Comparison of ENCODE assay signal across 13 mouse cellular contexts in genomic region chr19:46959536-46959935, GRCm38 (mm10). TPM values are rescaled to one million over a fixed set of nuclear protein-coding genes. Genes with fewer than 3 reads are reported as not detected.
DNase-seq lines count a peak whose midpoint lies in the region; ATAC-seq and TF ChIP-seq lines count a peak whose summit lies in the region.
"Had no signal": no experiment of that assay in that cellular context is flagged by ENCODE, and none has a peak within 500 bp of the region (broad histone marks: within the 10 kb centered on the region; RNA-seq: fewer than 3 reads in every experiment).

No protein-coding gene starts in this region.

- H3K4me2 ChIP-seq in CH12.LX (ENCODE audit: insufficient read depth, low read depth, poor library complexity, severe bottlenecking): peak overlapping the region; percentile 97; the same call in 1 of the 2 replicates
- peak overlapping the region; percentile 82 for H3K4me2 ChIP-seq in liver, embryonic 12.5 days

- peaks cover 74% of the 10 kb centered on the region for H3K4me1 ChIP-seq in erythroblast, embryonic 14.5 days (ENCODE audit: control insufficient read depth)
- H3K4me1 ChIP-seq in CH12.LX (ENCODE audit: control insufficient read depth in 1 of 2, insufficient read depth in 2 of 2): peaks cover 3 to 42% of the 10 kb centered on the region in 2 experiments; a peak in 3 of 4 replicates
- peaks cover 67% of the 10 kb centered on the region for H3K4me1 ChIP-seq in liver, embryonic 12.5 days

- dilution Hi-C loops in CH12.LX (cut with MboI; ENCODE audit: extremely low pct_ligation_motif_present, extremely low pct_unique_long_range_greater_than_20kb, low sequenced_read_pairs): no loop called here

- TF ChIP-seq CTCF in left cerebral cortex, adult 2 months (IDR thresholded peaks at IDR 0.05): no peak
- TF ChIP-seq CTCF in CH12.LX (conservative IDR thresholded peaks at IDR 0.05 in 1 of 2, IDR thresholded peaks at IDR 0.05 in 1 of 2; ENCODE audit: low read depth in 2 of 2, low read length in 2 of 2): no peak

- H3K27me3 ChIP-seq in erythroblast, embryonic 14.5 days (ENCODE audit: control insufficient read depth): no peaks in the 10 kb centered on the region
- H3K27me3 ChIP-seq in CH12.LX (replicated peaks): no peaks in the 10 kb centered on the region
- no peaks in the 10 kb centered on the region for H3K27me3 ChIP-seq in liver, embryonic 12.5 days (replicated peaks)

- 77% methylated on average over 3 of the region's 3 CpGs for WGBS in liver, embryonic 12.5 days (ENCODE audit: insufficient replicate concordance)

- H3K27ac ChIP-seq in left cerebral cortex, adult 2 months: peak overlapping the region; percentile 96; the same call in 1 of the 2 replicates
- H3K27ac ChIP-seq in CH12.LX (ENCODE audit: insufficient read depth, low read depth): no peak overlapping the region
- peak overlapping the region; percentile 94 for H3K27ac ChIP-seq in liver, embryonic 12.5 days

- peaks cover 34% of the 10 kb centered on the region for H3K79me2 ChIP-seq in CH12.LX (replicated peaks; ENCODE audit: control insufficient read depth, extremely low read depth, insufficient read depth, poor library complexity, severe bottlenecking)

- peaks cover 44% of the 10 kb centered on the region for H3K36me3 ChIP-seq in erythroblast, embryonic 14.5 days (ENCODE audit: control insufficient read depth)
- H3K36me3 ChIP-seq in CH12.LX (replicated peaks in 1 of 2; ENCODE audit: control insufficient read depth in 1 of 2, insufficient read depth in 1 of 2, low read length in 1 of 2): peaks cover 0 to 26% of the 10 kb centered on the region in 2 experiments
- peaks cover 13% of the 10 kb centered on the region; the same call in 1 of the 2 replicates for H3K36me3 ChIP-seq in liver, embryonic 12.5 days

- no peak for TF ChIP-seq RAD21 in CH12.LX (IDR thresholded peaks at IDR 0.05; ENCODE audit: low read depth, low read length)

- H3K9ac ChIP-seq in CH12.LX (ENCODE audit: insufficient read depth, low read depth): 0 out of 2 replicates have a peak overlapping the region, but pooled peaks have one; percentile 97
- peak overlapping the region; percentile 88; the same call in 1 of the 2 replicates for H3K9ac ChIP-seq in liver, embryonic 12.5 days
- H3K9ac ChIP-seq: forebrain, postnatal 0 days had no signal

- TF ChIP-seq POLR2A in CH12.LX (IDR thresholded peaks at IDR 0.05; ENCODE audit: low read depth, low read length): no peak

- no peak for ATAC-seq in erythroblast, adult 5-6 weeks (replicated peaks; ENCODE audit: low FRiP score, poor library complexity, severe bottlenecking)
- no peak for ATAC-seq in liver, embryonic 12.5 days
- ATAC-seq: forebrain, postnatal 0 days had no signal

- peak overlapping the region; percentile 86 for H3K4me3 ChIP-seq in erythroblast, embryonic 14.5 days (replicated peaks)
- H3K4me3 ChIP-seq in left cerebral cortex, adult 2 months: no peak overlapping the region
- H3K4me3 ChIP-seq in CH12.LX (replicated peaks in 1 of 3; ENCODE audit: low read depth in 2 of 3, low read length in 2 of 3, poor library complexity in 1 of 3): peak overlapping the region in 1 of 3 experiments; percentile 84
- peak overlapping the region; percentile 88; the same call in 1 of the 2 replicates for H3K4me3 ChIP-seq in liver, embryonic 12.5 days

- in situ Hi-C loops in CH12.LX (cut with MboI; ENCODE audit: low pct_ligation_motif_present, low pct_unique_long_range_greater_than_20kb, low sequenced_read_pairs): no loop called here

- no peaks in the 10 kb centered on the region for H3K9me3 ChIP-seq in erythroblast, embryonic 14.5 days (ENCODE audit: control insufficient read depth, low read length)
- no peaks in the 10 kb centered on the region for H3K9me3 ChIP-seq in CH12.LX (replicated peaks; ENCODE audit: low read length)
- H3K9me3 ChIP-seq in liver, embryonic 12.5 days (replicated peaks): no peaks in the 10 kb centered on the region

- 0 out of 2 replicates have a peak, but pooled peaks have one; percentile 14 for TF ChIP-seq EP300 in CH12.LX (IDR thresholded peaks at IDR 0.05; ENCODE audit: low read length)

- DNase-seq in left cerebral cortex, adult 2 months (ENCODE audit: extremely low spot score in 1 of 2, low spot score in 2 of 2): no peak
- no peak for DNase-seq in left cerebral cortex, adult 9 months (ENCODE audit: low spot score in 2 of 2)
- DNase-seq in CH12.LX (ENCODE audit: extremely low read depth): no peak
- no peak for DNase-seq in layer of hippocampus, adult 8-10 months (ENCODE audit: low spot score in 2 of 2)
- no peak for DNase-seq in adrenal gland, postnatal 10 days
- DNase-seq: adrenal gland, adult 2 months; forebrain, postnatal 0 days; kidney, adult 2 months; thymus, postnatal 4 days had no signal

- intact Hi-C loops in left cerebral cortex, adult 2 months (cut with DNase I): no loop called here

TF ChIP-seq in CH12.LX, 34 proteins besides CTCF, POLR2A, EP300 and RAD21:
- TF ChIP-seq PAX5 (IDR thresholded peaks at IDR 0.05; ENCODE audit: low read length) (no peak), SIN3A (IDR thresholded peaks at IDR 0.05; ENCODE audit: low read length) (0 out of 2 replicates have a peak, but pooled peaks have one; percentile 17)

RNA-seq across cellular contexts. Expression of gene Ina, which starts 55.0 kb away (rescaled TPM):
- polyA plus RNA-seq in erythroblast, embryonic 14.5 days (2012): not detected in 2 replicates
- not detected in 2 replicates for total RNA-seq in erythroblast, adult 5-6 weeks (2015; ENCODE audit: low replicate concordance)
- total RNA-seq in erythroblast, adult 5-6 weeks (2017; ENCODE audit: low replicate concordance): not detected in 2 replicates
- total RNA-seq in left cerebral cortex, adult 2 months (2021): 100 to 1,000 TPM; 219 to 227 TPM
- total RNA-seq in CH12.LX (2012; rRNA removed): not detected in 2 replicates
- not detected in 2 replicates for total RNA-seq in CH12.LX (2014; rRNA removed)
- not detected in 2 replicates for polyA plus RNA-seq in CH12.LX (2012; ENCODE audit: insufficient read length, low read depth)
- polyA plus RNA-seq in liver, embryonic 12.5 days (2016; fragmentation: Nextera tagmentation; extraction: Ambion mirVana): 0.11 and 0.12 TPM in 2 replicates
- total RNA-seq in layer of hippocampus, adult 8-10 months (2022): 100 to 1,000 TPM; 144 to 177 (median 163) TPM
- 10 to 100 TPM in 1 of 2 experiments, 1 to 10 TPM in 1; 7.6 to 12.2 TPM for total RNA-seq in adrenal gland, postnatal 10 days (2021)
- total RNA-seq: hematopoietic stem cell, adult 5-6 weeks had no signal

RNA-seq across cellular contexts. Expression of gene Nt5c2, which starts 55.4 kb away (rescaled TPM):
- 0.55 and 0.66 TPM in 2 replicates for polyA plus RNA-seq in erythroblast, embryonic 14.5 days (2012)
- total RNA-seq in erythroblast, adult 5-6 weeks (2015; ENCODE audit: low replicate concordance): 20.2 and 22.4 TPM in 2 replicates
- 20.9 and 22.4 TPM in 2 replicates for total RNA-seq in erythroblast, adult 5-6 weeks (2017; ENCODE audit: low replicate concordance)
- total RNA-seq in left cerebral cortex, adult 2 months (2021): 10 to 100 TPM; 73.7 to 82.1 TPM
- total RNA-seq in CH12.LX (2012; rRNA removed) (15.1 and 22.5 TPM in 2 replicates), CH12.LX (2014; rRNA removed) (21.1 and 26.0 TPM in 2 replicates)
- polyA plus RNA-seq in CH12.LX (2012; ENCODE audit: insufficient read length, low read depth): 58.8 and 62.9 TPM in 2 replicates
- polyA plus RNA-seq in liver, embryonic 12.5 days (2016; fragmentation: Nextera tagmentation; extraction: Ambion mirVana): 67.1 and 78.5 TPM in 2 replicates
- total RNA-seq in layer of hippocampus, adult 8-10 months (2022): 100 to 1,000 TPM in 1 of 4 experiments, 10 to 100 TPM in 3; 72.5 to 101 (median 83.1) TPM
- 10 to 100 TPM; 73.1 to 77.3 TPM for total RNA-seq in adrenal gland, postnatal 10 days (2021)

Comparison
In these comparisons a context has a peak if more than half of its experiments do, and no peak if none do; other contexts are left out.
1. RNA of gene Ina, which starts 55.0 kb away (total RNA-seq): 219 to 227 TPM in left cerebral cortex, adult 2 months and 144 to 177 TPM in layer of hippocampus, adult 8-10 months; 7.6 to 12.2 TPM in adrenal gland, postnatal 10 days, not detected in erythroblast, adult 5-6 weeks and not detected in CH12.LX; every median in the first group is over 10 times any median in the second.